Mouse (Mus musculus): ENCODE measurements around the gene Plekhm1.
A peak's percentile ranks its signal among the peaks of the same experiment; 100 is the strongest.
"Not testable (repeated sequence)": the region's sequence is repeated elsewhere in the genome, so short reads cannot be mapped to it uniquely, and the experiment has no call there.

Plekhm1 gene

DNA sequence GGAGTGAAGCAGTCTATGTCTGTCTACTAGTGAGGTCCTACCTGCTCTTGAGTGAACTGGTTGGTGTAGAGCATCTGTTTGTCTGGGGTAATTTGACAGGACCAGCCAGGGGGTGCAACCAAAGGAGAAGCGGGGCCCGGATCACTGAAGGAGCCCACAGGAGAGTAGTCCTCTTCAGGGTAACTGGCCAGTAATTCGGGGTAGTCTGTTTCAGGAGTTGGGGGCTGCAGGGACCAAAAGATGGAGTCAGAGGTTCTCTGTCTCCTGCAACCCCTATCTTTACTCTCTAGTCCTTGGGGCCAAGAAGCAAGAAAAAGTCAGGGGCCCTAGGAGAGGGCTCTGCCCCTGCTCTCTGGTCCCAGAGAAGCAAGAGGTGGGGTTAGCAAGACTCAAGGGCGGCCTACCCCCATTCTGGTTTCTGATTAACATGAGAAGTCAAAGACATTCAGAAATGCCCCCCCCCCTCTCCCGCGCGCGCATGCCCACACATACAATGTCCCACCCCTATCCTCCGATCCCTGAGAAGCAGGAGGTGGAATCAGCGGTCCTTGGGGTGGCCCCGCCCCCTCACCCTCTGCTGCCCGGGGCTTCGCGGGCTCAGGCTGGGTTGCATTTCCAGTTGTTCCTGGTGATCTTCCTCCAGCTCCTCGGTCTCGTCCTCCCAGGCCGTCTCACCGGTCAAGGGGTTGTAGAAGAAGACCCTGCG lies 72.9 kb downstream of the Plekhm1 start:
- no peak for DNase-seq (ENCODE audit: low spot score)

DNA sequence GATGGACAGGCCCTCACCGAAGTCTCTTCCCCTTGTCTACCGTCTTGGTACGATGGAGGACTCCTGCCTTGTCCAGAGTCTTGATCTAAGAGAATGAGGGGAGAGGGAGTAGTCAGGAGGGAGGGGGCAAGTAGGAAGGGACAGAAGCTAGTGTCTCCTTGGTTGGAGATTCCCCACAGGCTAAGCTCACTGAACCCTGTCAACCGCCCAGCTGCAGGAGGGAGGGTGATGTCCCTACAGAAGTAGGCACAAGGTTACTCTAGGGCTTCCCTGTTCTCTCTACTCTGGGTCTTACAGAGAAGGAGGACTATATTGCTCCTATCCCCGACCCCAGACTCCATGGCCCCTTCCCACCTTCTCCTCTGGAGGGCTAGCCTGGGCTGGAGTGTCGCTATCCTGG lies 73.8 kb downstream of the Plekhm1 start:
- DNase-seq (ENCODE audit: low spot score) = no peak

DNA sequence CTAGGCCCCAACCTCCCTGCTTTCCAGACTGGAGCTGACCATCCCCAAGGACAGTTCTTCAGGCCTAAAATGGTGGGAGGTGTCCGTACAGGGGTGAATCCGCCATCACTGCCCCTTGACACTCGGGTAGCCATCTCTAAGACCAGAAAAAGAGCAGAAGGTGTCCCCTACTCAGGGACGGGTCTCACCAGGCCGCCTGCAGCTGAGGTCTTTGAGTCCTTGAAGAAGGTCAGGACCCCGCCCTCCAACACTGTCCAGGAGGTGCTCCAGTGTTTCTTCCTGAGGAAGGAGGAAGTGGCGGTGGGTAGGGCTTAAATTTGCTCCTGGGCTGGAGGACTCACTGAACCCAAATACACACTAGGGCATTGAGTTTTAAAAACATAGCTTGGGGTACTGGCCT lies 74.4 kb downstream of the Plekhm1 start:
- DNase-seq (ENCODE audit: low spot score) = no peak

DNA sequence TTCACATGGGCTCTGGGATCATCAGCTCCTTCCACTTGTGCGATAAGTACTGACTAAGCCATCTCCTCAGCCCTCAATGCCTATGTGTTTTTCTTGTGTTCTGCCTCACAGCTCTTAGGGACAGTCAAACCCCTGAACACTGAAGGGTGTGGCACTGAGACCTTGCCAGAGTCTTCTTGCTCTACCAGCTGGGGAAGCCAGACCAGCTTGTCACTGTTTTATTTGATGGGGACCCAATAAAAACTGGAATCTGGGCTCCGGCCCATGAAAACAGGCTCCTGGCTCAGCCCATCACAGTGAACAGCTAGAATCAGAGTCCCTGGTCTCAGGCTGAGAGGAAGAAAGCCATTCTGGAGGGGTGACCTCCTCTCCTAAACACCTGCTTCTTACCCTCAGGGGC lies 75.3 kb downstream of the Plekhm1 start:
- DNase-seq (ENCODE audit: low spot score) = no peak

DNA sequence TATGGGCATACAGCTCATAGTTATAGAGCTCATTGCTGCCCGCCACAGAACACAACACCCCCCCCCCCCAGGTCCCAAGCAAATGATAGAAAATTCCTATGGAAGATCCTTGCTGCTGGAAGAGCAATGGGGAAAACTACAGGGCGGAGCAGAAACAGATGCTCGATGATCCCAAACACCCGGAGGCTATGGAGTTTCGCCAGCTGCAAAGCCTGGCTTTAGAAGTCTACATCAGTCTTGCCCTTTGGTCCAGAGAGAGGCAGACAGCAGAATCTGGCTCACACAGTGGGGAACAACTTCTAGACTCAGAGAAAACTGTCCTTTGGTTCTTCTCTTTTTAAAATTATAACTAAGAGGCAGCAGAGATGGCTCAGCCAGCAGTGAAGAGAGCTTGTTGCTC lies 76.9 kb downstream of the Plekhm1 start:
- no peak for DNase-seq (ENCODE audit: low spot score)

DNA sequence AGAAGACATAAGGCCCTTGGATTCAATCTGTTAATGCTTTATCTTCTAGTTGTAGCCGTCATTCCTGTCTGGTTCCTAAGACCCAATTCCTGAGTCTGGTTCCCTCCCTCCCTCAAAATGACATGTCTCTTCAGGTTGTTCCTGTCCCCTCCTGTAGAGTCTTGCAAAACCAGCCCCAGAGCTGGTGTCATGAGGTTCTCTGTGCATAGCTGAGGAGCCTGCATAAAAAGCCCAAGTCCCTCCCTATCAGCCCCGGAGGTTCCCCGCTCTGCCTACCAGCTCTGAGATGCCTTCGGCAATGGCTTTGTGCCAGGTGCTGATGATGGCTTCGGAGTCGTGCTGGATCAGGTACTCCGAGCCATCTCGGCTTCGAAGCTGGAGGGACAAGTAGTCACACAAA lies 77.6 kb downstream of the Plekhm1 start:
- DNase-seq (ENCODE audit: low spot score) = no peak

DNA sequence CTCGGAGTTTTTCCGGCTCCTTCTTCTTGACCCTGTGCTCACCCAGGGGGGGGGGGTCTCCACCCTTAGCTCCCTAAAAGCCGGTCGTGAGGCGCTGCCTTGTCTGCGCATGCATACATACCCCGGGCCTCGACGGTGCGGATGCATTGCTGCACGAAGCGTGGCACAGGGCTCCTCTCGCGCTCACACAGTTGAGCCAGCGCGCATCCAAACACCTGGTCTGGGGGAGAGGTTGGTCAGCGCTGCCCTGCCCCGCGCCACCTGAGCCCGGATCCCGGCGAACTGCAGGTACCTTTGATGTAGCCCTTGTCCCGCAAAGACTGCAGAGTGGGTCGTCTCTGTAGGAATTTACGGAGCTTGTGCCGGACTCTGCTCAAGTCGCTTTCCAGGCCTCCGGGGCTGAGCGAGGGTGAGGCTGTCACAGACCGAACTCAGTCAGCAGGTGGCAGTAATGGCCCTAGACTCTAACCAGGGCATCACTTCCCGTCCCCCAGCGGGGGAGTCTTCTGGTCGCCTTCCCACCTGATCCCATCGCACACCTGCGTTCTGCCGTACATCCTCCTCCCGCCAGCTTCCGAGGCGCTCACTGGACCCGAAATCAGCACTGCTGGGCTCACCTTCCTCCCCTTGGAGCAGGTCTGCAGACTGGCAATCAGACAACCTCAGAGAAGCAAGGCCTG lies 78.6 kb downstream of the Plekhm1 start:
- DNase-seq (ENCODE audit: low spot score) = no peak

DNA sequence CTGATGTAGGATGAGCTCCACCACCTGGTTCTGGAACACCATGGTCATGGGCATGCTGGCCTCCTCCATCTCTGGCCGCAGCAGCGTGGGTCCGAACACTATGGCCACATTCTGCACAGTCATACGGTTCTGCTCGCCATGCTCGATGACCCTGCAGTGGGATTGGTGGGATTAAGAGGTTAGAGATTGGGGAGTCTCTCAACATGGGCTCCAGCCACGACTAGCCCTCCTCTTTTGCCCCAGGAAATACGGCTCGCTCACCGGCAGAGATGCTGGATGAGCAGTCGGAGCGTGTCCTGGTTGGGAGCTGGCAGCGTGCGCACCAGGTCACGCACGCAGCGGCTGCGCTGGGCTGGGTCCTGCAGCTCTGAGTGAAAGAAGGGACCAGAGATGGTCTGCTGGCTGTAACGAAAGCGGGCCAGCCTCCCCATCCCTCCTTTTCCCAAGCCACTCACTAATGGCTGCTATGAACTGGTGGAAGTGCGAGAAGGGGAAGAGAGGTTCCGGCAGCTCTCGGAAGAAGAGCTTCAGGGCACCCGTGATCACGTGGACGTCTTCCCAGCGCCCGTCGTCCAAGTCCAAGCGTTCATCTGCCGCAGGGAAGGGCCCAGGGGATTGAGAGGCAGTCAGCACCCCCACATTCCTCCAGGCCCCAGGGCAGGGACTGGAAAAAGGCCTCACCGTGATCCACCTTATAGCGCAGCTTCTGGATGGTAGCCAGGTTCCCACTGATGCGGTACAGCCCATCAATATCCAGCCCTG lies 79.4 kb downstream of the Plekhm1 start:
- no peak for DNase-seq (ENCODE audit: low spot score)

DNA sequence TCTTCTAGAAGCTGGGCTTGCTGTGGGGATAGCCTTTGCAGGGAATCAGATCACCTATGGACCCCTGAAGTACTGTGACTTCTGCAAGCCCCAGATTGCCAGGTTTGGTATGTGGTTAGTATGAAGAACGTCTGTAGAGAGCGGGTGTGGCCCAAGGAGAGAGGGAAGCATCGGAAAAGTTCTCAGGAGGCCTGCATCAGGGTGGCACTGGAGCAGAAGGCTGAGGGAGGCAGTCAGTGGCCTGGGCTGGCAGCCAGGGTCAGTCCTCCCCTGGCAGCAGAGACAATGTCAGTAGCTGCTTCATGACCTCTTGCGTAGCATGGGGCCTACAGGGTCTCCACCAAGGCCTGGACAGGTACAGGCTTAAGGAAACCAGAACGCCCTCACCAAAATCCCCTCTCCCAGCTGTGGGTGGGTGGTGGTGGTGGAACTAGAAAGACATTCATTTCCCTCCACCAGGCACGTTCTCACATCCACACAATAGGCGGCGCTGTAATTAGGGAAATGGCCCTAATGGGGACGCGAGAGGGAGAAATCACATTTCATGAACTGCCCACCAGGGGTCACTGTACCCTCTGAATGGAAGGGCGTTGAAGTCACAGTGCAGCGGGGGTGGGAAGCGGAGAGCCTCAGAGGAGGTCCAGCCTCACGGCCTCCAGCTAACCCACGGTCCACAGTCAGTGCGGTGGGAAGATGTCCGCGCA lies 80.1 kb downstream of the Plekhm1 start:
- DNase-seq (ENCODE audit: low spot score) = peak; percentile 50

DNA sequence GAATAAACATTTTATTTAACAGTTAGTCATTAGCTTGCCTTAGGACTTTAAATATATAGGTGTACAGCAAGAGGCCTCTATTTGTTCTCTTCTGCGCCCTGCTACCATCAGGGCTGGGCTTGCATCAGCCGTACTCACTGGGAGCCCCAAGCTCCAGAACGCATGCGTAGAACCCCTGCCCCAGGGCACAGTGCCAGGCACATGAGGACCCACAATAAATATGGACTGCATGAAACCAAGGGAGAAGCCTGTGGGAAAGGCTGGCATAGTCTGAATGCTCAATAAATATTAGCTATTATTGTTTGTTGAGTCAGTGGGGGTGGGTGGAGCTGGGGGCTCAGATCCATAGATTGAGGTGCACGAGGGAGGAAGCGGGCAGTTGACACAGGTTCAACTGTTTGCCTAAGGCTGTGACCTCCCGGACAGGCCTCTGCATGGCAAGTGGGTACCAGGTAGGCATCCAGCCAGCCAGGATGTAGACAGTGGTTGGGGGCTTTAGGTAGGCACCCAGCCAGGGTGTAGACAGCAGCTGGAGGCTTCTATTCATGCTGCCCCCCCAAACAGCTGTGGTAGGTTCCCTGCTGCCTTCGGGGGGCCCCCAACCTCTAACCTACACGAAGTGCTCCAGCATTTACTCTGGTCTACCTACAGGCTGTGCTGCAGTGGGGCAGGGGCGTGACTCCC lies 80.8 kb downstream of the Plekhm1 start:
- no peak for DNase-seq (ENCODE audit: low spot score)

DNA sequence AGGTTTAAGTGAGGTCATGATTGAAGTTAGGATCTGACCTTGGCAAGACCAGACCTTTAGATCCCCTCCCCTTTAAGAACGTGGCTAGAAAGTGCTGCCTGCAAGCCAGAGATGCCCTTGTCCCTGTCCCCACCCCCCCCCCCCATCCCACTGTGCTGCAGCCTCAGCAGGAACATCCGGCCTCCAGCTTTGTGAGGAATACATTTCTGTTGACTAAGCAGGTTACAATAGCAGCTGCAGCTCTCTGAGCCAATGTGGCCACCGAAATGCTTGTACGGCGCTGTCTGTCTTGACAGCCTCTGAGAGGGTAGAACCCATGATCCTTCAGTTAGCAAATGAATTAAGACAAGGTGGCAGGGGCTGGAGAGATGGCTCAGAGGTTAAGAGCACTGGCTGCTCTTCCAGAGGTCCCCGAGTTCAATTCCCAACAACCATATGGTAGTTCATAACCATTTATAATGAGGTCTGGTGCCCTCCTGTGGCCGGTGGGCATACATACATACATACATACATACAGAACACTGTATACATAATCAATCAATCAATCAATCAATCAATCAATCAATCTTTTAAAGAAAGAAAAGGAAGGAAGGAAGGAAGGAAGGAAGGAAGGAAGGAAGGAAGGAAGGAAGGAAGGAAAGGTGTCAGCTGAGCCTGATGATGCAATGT lies 81.7 kb downstream of the Plekhm1 start:
- no peak for DNase-seq (ENCODE audit: low spot score)

DNA sequence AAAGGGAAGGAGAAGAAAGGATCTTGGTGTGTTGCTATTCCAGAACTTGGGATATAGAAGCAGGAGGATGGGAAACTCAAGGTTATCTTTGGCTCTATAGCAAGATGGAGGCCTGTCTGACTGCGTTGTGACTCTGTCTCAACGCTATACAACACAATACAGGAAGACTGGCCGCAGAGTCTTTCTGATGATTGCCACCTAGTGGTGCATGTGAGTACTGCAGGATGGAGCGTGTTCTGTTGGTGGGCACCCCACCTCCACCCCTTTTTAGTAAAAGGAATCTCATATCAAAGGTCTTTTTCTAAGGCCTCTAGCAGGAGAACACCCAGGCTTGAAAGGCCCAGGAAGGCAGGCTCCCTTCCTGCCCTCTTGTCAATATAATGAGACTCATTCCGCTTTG lies 85.5 kb downstream of the Plekhm1 start:
- DNase-seq (ENCODE audit: low spot score) = peak; percentile 68

DNA sequence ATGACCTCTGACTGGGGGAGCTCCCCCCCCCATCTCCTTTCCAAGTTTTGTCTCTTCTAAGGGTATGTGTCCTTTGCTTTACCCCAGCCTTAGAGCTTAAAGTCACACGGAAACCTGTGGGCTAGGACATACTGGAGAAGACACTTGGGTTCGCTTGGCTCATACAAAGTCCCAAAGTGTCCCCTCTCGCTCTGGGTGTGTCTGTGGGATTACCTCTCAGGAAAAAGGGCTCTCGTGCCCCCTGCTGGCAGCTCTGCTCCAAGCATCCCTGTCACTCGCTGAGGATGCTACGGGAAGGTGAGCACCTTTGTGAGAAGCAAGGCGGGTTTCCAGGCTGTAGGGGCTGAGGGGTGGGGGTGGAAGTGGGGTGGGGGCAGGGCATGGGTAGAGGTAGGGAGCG lies 87.3 kb downstream of the Plekhm1 start:
- DNase-seq (ENCODE audit: low spot score) = no peak

DNA sequence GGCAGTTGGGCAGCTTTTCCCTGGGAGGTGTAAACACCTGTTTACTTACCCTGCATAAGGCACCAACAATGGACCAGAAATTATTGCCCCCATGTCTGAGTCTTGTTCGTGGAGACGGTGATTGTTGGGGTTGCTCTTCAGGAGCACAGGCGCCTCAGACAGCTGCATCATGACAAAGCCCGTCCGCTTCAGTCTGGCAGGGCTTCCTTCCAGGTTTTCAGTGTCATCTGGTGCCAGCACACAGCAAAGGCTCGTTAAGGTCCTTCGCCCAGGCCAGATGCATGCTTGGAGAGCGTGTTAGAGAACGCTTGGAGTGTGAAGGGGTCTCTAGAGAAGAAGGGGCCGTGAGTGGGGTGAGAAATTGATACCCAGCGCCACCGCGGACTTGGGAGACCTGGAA lies 87.8 kb downstream of the Plekhm1 start:
- DNase-seq (ENCODE audit: low spot score) = no peak

DNA sequence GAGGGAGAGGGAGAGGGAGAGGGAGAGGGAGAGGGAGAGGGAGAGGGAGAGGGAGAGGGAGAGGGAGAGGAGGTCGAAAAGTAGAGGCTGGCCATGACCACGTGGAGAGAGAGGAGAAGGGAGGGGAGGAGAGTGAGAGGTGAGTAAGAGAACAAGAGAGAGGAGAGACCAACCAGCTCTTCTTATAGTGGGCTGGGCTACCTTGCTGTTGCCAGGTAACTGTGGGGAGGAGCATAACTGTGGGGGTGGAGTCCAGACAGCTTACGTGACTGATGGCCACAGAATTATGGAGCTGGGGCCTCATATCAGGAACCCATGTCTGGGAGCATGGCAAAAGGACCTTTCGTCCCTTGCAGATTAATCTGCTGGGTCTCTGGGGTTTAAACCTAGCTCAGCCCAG lies 89.7 kb downstream of the Plekhm1 start:
- DNase-seq (ENCODE audit: low spot score) = not testable (repeated sequence)

DNA sequence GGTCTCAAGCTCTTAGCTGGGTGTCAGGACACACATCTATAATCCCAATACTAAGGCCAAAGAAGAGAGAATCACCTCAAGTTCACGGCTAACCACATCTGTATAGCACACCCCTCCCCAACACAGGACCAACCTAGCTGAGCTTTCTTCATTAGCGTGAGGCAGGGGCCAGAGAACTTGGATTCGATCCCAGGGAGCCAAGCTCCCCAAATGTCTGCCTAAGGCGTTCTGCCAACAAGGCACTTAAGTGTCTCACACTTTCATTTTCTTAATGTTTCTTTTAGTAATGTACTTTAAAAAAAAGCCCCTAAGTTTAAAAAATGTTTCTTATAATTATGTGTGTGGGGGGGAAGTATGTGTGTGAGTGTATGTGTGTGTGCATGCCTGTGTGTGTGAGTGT lies 91.8 kb downstream of the Plekhm1 start:
- DNase-seq (ENCODE audit: low spot score) = no peak

DNA sequence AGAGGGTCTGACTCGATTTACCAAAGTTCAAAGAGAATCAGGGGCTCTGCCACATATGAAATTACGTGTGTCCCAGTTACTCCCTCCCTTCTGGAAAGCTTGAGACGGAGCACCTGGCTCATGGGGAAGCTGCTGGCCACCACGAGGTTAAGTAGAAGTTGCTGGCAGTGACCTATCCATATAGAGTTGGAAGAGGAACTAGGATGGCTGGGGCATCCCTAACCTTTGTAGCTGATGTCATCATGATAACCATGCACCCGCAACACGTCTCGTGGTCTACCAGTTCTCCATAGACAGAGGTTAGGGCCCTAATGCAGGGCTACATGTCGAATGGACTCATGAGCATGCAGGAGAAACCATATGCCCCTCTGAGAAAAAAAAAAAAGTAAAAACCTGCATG lies 92.3 kb downstream of the Plekhm1 start:
- no peak for DNase-seq (ENCODE audit: low spot score)

DNA sequence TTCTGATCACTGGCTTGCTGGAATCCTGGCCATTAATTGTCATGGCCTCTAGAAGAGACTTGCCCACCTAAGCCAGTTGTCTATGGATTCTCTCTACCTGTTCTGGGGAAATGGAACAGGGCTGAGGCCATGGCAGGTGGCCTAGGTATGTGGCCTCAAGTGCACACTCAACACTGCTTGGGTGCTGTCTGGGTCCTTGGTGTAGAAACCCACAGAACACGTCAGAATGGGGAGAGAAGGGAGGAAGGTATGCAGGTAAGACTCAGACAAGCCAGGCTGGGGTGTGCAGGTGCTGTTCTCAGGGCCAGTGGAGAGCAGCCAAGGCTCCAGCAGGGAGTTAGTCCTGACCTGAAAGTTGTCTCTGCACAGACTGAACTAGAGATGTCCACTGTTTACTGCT lies 94.4 kb downstream of the Plekhm1 start:
- DNase-seq (ENCODE audit: low spot score) = no peak

DNA sequence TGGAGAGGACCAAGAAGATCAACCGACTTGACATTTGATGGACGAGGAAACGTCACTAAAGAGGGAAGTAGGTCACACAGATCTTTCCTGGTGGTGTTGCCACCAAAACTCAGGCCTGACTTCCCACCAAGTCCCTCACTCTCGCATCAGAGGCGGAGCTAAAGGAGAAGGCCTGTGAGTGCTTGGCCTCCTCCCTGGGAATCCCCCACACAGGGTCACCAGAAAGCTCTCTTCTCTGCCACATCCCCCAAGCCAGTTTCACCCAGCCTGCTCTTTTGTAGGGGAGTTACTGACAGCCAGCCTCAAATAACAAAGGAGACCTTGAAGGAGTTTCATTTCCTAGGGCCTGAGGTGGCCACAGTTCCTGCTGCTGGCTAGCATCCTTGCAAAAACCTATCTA lies 97.1 kb downstream of the Plekhm1 start:
- no peak for DNase-seq (ENCODE audit: low spot score)

DNA sequence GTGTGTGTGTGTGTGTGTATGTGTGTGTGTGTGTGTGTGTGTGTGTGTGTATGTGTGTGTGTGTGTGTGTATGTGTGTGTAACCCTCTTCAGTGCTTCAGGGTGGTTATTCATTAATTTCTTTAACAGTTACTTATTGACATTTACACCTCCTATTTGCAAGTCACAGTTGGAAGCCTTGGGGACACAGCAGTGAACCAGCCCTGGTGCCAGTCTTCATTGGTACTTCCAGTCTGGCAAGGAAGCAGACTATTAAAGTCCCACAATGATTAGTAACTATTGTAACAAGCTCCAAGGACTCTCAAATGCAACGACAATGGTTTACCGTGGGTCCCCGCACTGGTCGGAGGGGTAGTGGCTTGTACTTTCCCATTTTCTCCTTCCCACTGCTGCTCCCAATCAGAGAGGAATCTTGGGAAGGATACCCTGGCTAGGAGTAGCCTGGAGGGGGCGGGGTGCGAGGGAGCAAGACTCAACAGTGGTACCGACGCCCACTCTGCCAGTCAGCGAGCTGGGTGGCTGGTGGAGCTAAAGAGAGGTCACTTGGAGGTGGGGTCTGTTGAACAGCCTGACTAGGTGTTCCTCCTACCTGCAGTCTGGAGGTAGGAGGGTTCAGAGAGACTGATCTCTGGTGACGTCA lies 97.6 kb downstream of the Plekhm1 start:
- no peak for DNase-seq (ENCODE audit: low spot score)

Measured in ovary, postnatal 10 days (tissue).